Mouse (Mus musculus): ENCODE measurements around the gene Mtus2.

- TF ChIP-seq CTCF (IDR thresholded peaks at IDR 0.05; ENCODE audit: extremely low read depth, insufficient read depth, low read length) (no peak), POLR2A (IDR thresholded peaks at IDR 0.05; ENCODE audit: extremely low read depth, insufficient read depth, low read length) (no peak)
Measured at GRCm38 (mm10) chr5:148014133-148014854, 57.2 kb downstream of the Mtus2 start.

Data from cortical plate, adult 2 months (tissue).